Comparison of ENCODE assay signal across 8 mouse cellular contexts in genomic region chr11:77685383-77686265, GRCm38 (mm10). TPM values are rescaled to one million over a fixed set of nuclear protein-coding genes. Genes with fewer than 3 reads are reported as not detected.
DNase-seq lines count a peak whose midpoint lies in the region; ATAC-seq lines count a peak whose summit lies in the region.

Nufip2 (plus strand) TSS chr11:77686155.

- no peaks in the 10 kb centered on the region for H3K36me3 ChIP-seq in hindbrain, embryonic 12.5 days

- WGBS in hindbrain, embryonic 12.5 days = under 1% methylated on average over 38 of the region's 38 CpGs

- peak; percentile 98 for ATAC-seq in hindbrain, embryonic 12.5 days (ENCODE audit: low FRiP score)

- H3K27ac ChIP-seq in hindbrain, embryonic 12.5 days = peak within 1 kb of the TSS; percentile 98

- DNase-seq in NIH3T3 (ENCODE audit: low read depth) = peak; percentile 99
- DNase-seq in cerebellum, postnatal 10 days = peak; percentile 99 to 100
- peak; percentile 98 to 99 for DNase-seq in frontal cortex, postnatal 10 days (ENCODE audit: low spot score in 2 of 2)
- peak; percentile 99 for DNase-seq in layer of hippocampus, postnatal 14 days (ENCODE audit: low spot score in 2 of 2)
- peak; percentile 99 for DNase-seq in lung, postnatal 14 days
- DNase-seq in retina, adult 2 months (ENCODE audit: low read depth, low spot score) = peak; percentile 96
- peak; percentile 99 to 100 for DNase-seq in thymus, postnatal 36 days

- H3K4me3 ChIP-seq in hindbrain, embryonic 12.5 days = peak within 1 kb of the TSS; percentile 99

- no peaks in the 10 kb centered on the region for H3K27me3 ChIP-seq in hindbrain, embryonic 12.5 days

- H3K9me3 ChIP-seq in hindbrain, embryonic 12.5 days (replicated peaks) = no peaks in the 10 kb centered on the region

- H3K4me2 ChIP-seq in hindbrain, embryonic 12.5 days (replicated peaks) = peak within 1 kb of the TSS; percentile 75

- peaks cover 12% of the 10 kb centered on the region for H3K4me1 ChIP-seq in hindbrain, embryonic 12.5 days

- H3K9ac ChIP-seq in hindbrain, embryonic 12.5 days = peak within 1 kb of the TSS; percentile 99

RNA-seq across cellular contexts. Expression of gene Nufip2, which starts in this region (rescaled TPM):
- 4.8 and 5.3 TPM in 2 replicates for polyA plus RNA-seq in hindbrain, embryonic 12.5 days (2016; fragmentation: Nextera tagmentation; extraction: Ambion mirVana)
- total RNA-seq in layer of hippocampus, postnatal 14 days (2021) = 10 to 100 TPM; 78.2 to 87.1 TPM

Comparison
In these comparisons a context has a peak if more than half of its experiments do, and no peak if none do; other contexts are left out.
1. Peak in every context shown above with its lines: DNase-seq, ATAC-seq, H3K4me3 ChIP-seq and H3K27ac ChIP-seq.